Mouse (Mus musculus) forebrain, embryonic 13.5 days (tissue): ENCODE measurements around the gene Thoc5. TPM values are rescaled to one million over a fixed set of nuclear protein-coding genes. Genes with fewer than 3 reads are reported as not detected.

ENCODE experiments used
- ATAC-seq: fragments of 200-750 bp; cut with Nextera tagmentation; 2 replicates; pipeline ENCODE4 v1.8.0; 2017
- H3K27ac ChIP-seq: fragments of 300-500 bp; sonication (generic); 2 replicates; pipeline ENCODE4 v1.5.1; 2015; ENCODE audit warnings: inconsistent platforms, mild to moderate bottlenecking, moderate library complexity
- H3K27me3 ChIP-seq: fragments of 300-500 bp; sonication (generic); 2 replicates; pipeline ENCODE4 v1.6.1; 2015; ENCODE audit warnings: mild to moderate bottlenecking, inconsistent platforms
- H3K36me3 ChIP-seq: fragments of 300-500 bp; sonication (generic); 2 replicates; pipeline ENCODE4 v1.6.1; 2015; ENCODE audit warnings: mild to moderate bottlenecking, inconsistent platforms; ENCODE audit not compliant: poor library complexity, severe bottlenecking
- H3K4me1 ChIP-seq: fragments of 300-500 bp; sonication (generic); 2 replicates; pipeline ENCODE4 v1.6.1; 2015; ENCODE audit warnings: inconsistent platforms
- H3K4me2 ChIP-seq: fragments of 300-500 bp; sonication (generic); 2 replicates; pipeline ENCODE4 v1.6.1; 2015; ENCODE audit warnings: inconsistent platforms, mild to moderate bottlenecking, moderate library complexity
- H3K4me3 ChIP-seq: fragments of 300-500 bp; sonication (generic); 2 replicates; pipeline ENCODE4 v1.5.1; 2015; ENCODE audit warnings: mild to moderate bottlenecking, inconsistent platforms
- H3K9ac ChIP-seq: fragments of 300-500 bp; sonication (generic); 2 replicates; pipeline ENCODE4 v1.6.1; 2015; ENCODE audit warnings: mild to moderate bottlenecking, inconsistent platforms
- H3K9me3 ChIP-seq: fragments of 300-500 bp; sonication (generic); replicated peaks from 2 replicates; pipeline ENCODE4 v1.6.1; 2016; ENCODE audit warnings: inconsistent platforms
- WGBS: fragments of 180-500 bp; shearing (Covaris S2); methylation state at CpG from one replicate; pipeline ENCODE4 v1.1.7; 2015; 5-methylcytosine and 5-hydroxymethylcytosine counted together
- polyA plus RNA-seq: library from polyadenylated mRNA; unstranded; fragments of >200 nt; fragmentation: Nextera tagmentation; extraction: Ambion mirVana; gene quantifications from 2 replicates; pipeline ENCODE4 v1.2.1, GENCODE M21; 2015

Gene Thoc5
- polyA plus RNA-seq, result 59.1 and 60.6 TPM in 2 replicates

- peak; percentile 96 for ATAC-seq
- Histone ChIP-seq H3K27ac (peak within 1 kb of the TSS; percentile 72), H3K4me2 (peak within 1 kb of the TSS; percentile 89), H3K9ac (peak within 1 kb of the TSS; percentile 87), H3K9me3 (no peaks in the 10 kb centered on the region), H3K36me3 (peaks cover 53% of the 10 kb centered on the region), H3K27me3 (no peaks in the 10 kb centered on the region), H3K4me1 (peaks cover 13% of the 10 kb centered on the region), H3K4me3 (peak within 1 kb of the TSS; percentile 79)
- WGBS, result 3% methylated on average over 52 of the region's 52 CpGs
Observed at GRCm38 (mm10) chr11:4894848-4895816, at the start of gene Thoc5. Thoc5 (plus strand) TSS chr11:4895320.

GRCm38 (mm10) chr11:4848483-4849248 is 46.5 kb upstream of the Thoc5 start:
- no peaks in the 10 kb centered on the region for H3K9me3 ChIP-seq
- ATAC-seq, result peak; percentile 50

GRCm38 (mm10) chr11:4849258-4849943 is 45.7 kb upstream of the Thoc5 start, which contains the start of gene Nf2:
Nf2 (minus strand) TSS chr11:4849536.
- Histone ChIP-seq H3K4me1 (peaks cover 25% of the 10 kb centered on the region), H3K9ac (peak within 1 kb of the TSS; percentile 95), H3K9me3 (no peaks in the 10 kb centered on the region), H3K27me3 (no peaks in the 10 kb centered on the region), H3K36me3 (no peaks in the 10 kb centered on the region), H3K4me3 (peak within 1 kb of the TSS; percentile 90), H3K4me2 (peak within 1 kb of the TSS; percentile 70), H3K27ac (peak within 1 kb of the TSS; percentile 57; the same call in 1 of the 2 replicates)
- under 1% methylated on average over 56 of the region's 60 CpGs for WGBS
- ATAC-seq, result peak; percentile 100

More at GRCm38 (mm10) chr11:4848483-4849248, 46.5 kb upstream of the Thoc5 start:
- WGBS, result under 1% methylated on average over 50 of the region's 50 CpGs
- Histone ChIP-seq H3K9ac (peak overlapping the region; percentile 95), H3K27me3 (no peaks in the 10 kb centered on the region), H3K27ac (peak overlapping the region; percentile 57; the same call in 1 of the 2 replicates), H3K4me1 (peaks cover 25% of the 10 kb centered on the region), H3K36me3 (no peaks in the 10 kb centered on the region), H3K4me3 (peak overlapping the region; percentile 90), H3K4me2 (peak overlapping the region; percentile 70)

GRCm38 (mm10) chr11:4850404-4850803 is 44.7 kb upstream of the Thoc5 start:
- Histone ChIP-seq H3K27ac (no peak overlapping the region), H3K36me3 (no peaks in the 10 kb centered on the region), H3K4me1 (peaks cover 25% of the 10 kb centered on the region), H3K9ac (no peak overlapping the region), H3K4me2 (peak overlapping the region; percentile 59; the same call in 1 of the 2 replicates), H3K4me3 (no peak overlapping the region), H3K27me3 (no peaks in the 10 kb centered on the region), H3K9me3 (no peaks in the 10 kb centered on the region)
- WGBS, result 96% methylated on average over 2 of the region's 2 CpGs
- ATAC-seq, result no peak

- H3K36me3 ChIP-seq, result no peaks in the 10 kb centered on the region
- H3K27ac ChIP-seq, result no peak overlapping the region
- H3K4me3 ChIP-seq, result no peak overlapping the region
Observed at GRCm38 (mm10) chr11:4853021-4853420, 42.1 kb upstream of the Thoc5 start.

GRCm38 (mm10) chr11:4854181-4854580 is 40.9 kb upstream of the Thoc5 start:
- H3K27me3 ChIP-seq, result no peaks in the 10 kb centered on the region
- H3K4me2 ChIP-seq, result no peak overlapping the region
- no peaks in the 10 kb centered on the region for H3K36me3 ChIP-seq
- 87% methylated on average over 5 of the region's 5 CpGs for WGBS
- no peak overlapping the region for H3K9ac ChIP-seq
- no peak overlapping the region for H3K27ac ChIP-seq
- H3K9me3 ChIP-seq, result no peaks in the 10 kb centered on the region
- no peak for ATAC-seq
- no peak overlapping the region for H3K4me3 ChIP-seq
- peaks cover 5% of the 10 kb centered on the region; the same call in 1 of the 2 replicates for H3K4me1 ChIP-seq

More at GRCm38 (mm10) chr11:4853021-4853420, 42.1 kb upstream of the Thoc5 start:
- no peak for ATAC-seq
- H3K4me1 ChIP-seq, result peaks cover 9% of the 10 kb centered on the region
- H3K4me2 ChIP-seq, result no peak overlapping the region
- no peak overlapping the region for H3K9ac ChIP-seq
- no peaks in the 10 kb centered on the region for H3K27me3 ChIP-seq
- no peaks in the 10 kb centered on the region for H3K9me3 ChIP-seq

GRCm38 (mm10) chr11:4858416-4858815 is 36.7 kb upstream of the Thoc5 start:
- H3K4me3 ChIP-seq, result no peak overlapping the region
- no peak overlapping the region for H3K4me2 ChIP-seq
- ATAC-seq, result no peak
- WGBS, result 55% methylated on average over 2 of the region's 2 CpGs
- no peaks in the 10 kb centered on the region for H3K27me3 ChIP-seq
- no peak overlapping the region for H3K9ac ChIP-seq
- H3K9me3 ChIP-seq, result no peaks in the 10 kb centered on the region
- no peaks in the 10 kb centered on the region for H3K36me3 ChIP-seq
- no peak overlapping the region for H3K27ac ChIP-seq
- no peaks in the 10 kb centered on the region for H3K4me1 ChIP-seq

GRCm38 (mm10) chr11:4860986-4861385 is 34.1 kb upstream of the Thoc5 start:
- H3K9me3 ChIP-seq, result no peaks in the 10 kb centered on the region
- no peak overlapping the region for H3K4me3 ChIP-seq
- no peaks in the 10 kb centered on the region for H3K36me3 ChIP-seq
- no peak overlapping the region for H3K4me2 ChIP-seq
- H3K9ac ChIP-seq, result no peak overlapping the region
- 50% methylated on average over 1 of the region's 1 CpGs for WGBS
- no peak for ATAC-seq
- H3K4me1 ChIP-seq, result no peaks in the 10 kb centered on the region
- no peaks in the 10 kb centered on the region for H3K27me3 ChIP-seq
- H3K27ac ChIP-seq, result no peak overlapping the region

- H3K9ac ChIP-seq, result no peak overlapping the region
- H3K9me3 ChIP-seq, result no peaks in the 10 kb centered on the region
- WGBS, result 58% methylated on average over 11 of the region's 11 CpGs
- H3K36me3 ChIP-seq, result no peaks in the 10 kb centered on the region
- H3K27ac ChIP-seq, result no peak overlapping the region
- no peak overlapping the region for H3K4me3 ChIP-seq
- no peaks in the 10 kb centered on the region for H3K27me3 ChIP-seq
- no peak overlapping the region for H3K4me2 ChIP-seq
- no peak for ATAC-seq
- no peaks in the 10 kb centered on the region for H3K4me1 ChIP-seq
Observed at GRCm38 (mm10) chr11:4861816-4862604, 33.1 kb upstream of the Thoc5 start.

- H3K27me3 ChIP-seq, result no peaks in the 10 kb centered on the region
- no peak overlapping the region for H3K4me2 ChIP-seq
- H3K9ac ChIP-seq, result no peak overlapping the region
- no peak overlapping the region for H3K4me3 ChIP-seq
- no peaks in the 10 kb centered on the region for H3K4me1 ChIP-seq
- WGBS, result 96% methylated on average over 1 of the region's 1 CpGs
- ATAC-seq, result no peak
- H3K36me3 ChIP-seq, result no peaks in the 10 kb centered on the region
- H3K9me3 ChIP-seq, result no peaks in the 10 kb centered on the region
- H3K27ac ChIP-seq, result no peak overlapping the region
Observed at GRCm38 (mm10) chr11:4862730-4863129, 32.4 kb upstream of the Thoc5 start.

GRCm38 (mm10) chr11:4865645-4866251 is 29.4 kb upstream of the Thoc5 start:
- Histone ChIP-seq H3K36me3 (no peaks in the 10 kb centered on the region), H3K4me1 (no peaks in the 10 kb centered on the region), H3K27ac (no peak overlapping the region), H3K4me2 (no peak overlapping the region), H3K27me3 (no peaks in the 10 kb centered on the region), H3K4me3 (no peak overlapping the region), H3K9me3 (no peaks in the 10 kb centered on the region), H3K9ac (no peak overlapping the region)
- 34% methylated on average over 10 of the region's 10 CpGs for WGBS
- no peak for ATAC-seq
